Mouse (Mus musculus): Measurements from ENCODE around the gene Ifnb1. TPM values are rescaled to one million over a fixed set of nuclear protein-coding genes. Genes with fewer than 3 reads are reported as not detected.

The Ifnb1 gene
- total RNA-seq, 2 experiments from 2014 or later: not detected

GRCm38 (mm10) chr4:88501247-88501646 is 21.3 kb downstream of the Ifnb1 start:
- DNase-seq: no peak

- peak; percentile 29 for DNase-seq
Measured at GRCm38 (mm10) chr4:88496321-88497018, 26.1 kb downstream of the Ifnb1 start.

- no peak for DNase-seq
Measured at GRCm38 (mm10) chr4:88489622-88490021, 33.0 kb downstream of the Ifnb1 start.

GRCm38 (mm10) chr4:88488107-88488506 is 34.5 kb downstream of the Ifnb1 start:
- no peak for DNase-seq

- no peak for DNase-seq
Measured at GRCm38 (mm10) chr4:88480130-88480529, 42.4 kb downstream of the Ifnb1 start.

- no peak for DNase-seq
Measured at GRCm38 (mm10) chr4:88478809-88479186, 43.8 kb downstream of the Ifnb1 start.

GRCm38 (mm10) chr4:88478177-88478808 is 44.3 kb downstream of the Ifnb1 start:
- DNase-seq: no peak

GRCm38 (mm10) chr4:88476511-88477210 is 45.9 kb downstream of the Ifnb1 start:
- peak; percentile 37 for DNase-seq

- no peak for DNase-seq
Measured at GRCm38 (mm10) chr4:88476084-88476483, 46.5 kb downstream of the Ifnb1 start.

Other genes with a start within 250 kb of the Ifnb1 start
- 1 to 10 TPM; 4.7 to 4.8 TPM for gene Hacd4, start 83.8 kb downstream of the Ifnb1 start, total RNA-seq (2021)
- not detected for gene Ifna15, start 35.5 kb upstream of the Ifnb1 start, total RNA-seq (2021)
- gene Ifna14, start 49.0 kb upstream of the Ifnb1 start, total RNA-seq (2021): not detected
- gene Ifna9, start 69.6 kb upstream of the Ifnb1 start, total RNA-seq (2021): not detected
- gene Ifna12, start 80.6 kb upstream of the Ifnb1 start, total RNA-seq (2021): not detected
- gene C87499, start 111.6 kb upstream of the Ifnb1 start, total RNA-seq (2021): not detected
- not detected for gene Ifna13, start 121.7 kb upstream of the Ifnb1 start, total RNA-seq (2021)
- gene Ifna16, start 154.2 kb upstream of the Ifnb1 start, total RNA-seq (2021): not detected
- gene Ifna2, start 161.1 kb upstream of the Ifnb1 start, total RNA-seq (2021): not detected
- gene Ifnab, start 168.6 kb upstream of the Ifnb1 start, total RNA-seq (2021): not detected
- under 1 TPM; 0.36 to 0.52 TPM for gene Gm26566, start 199.0 kb upstream of the Ifnb1 start, total RNA-seq (2021)
- 10 to 100 TPM; 89.6 to 91.9 TPM for gene Klhl9, start 199.7 kb upstream of the Ifnb1 start, total RNA-seq (2021)
- gene Gm13271, start 232.1 kb upstream of the Ifnb1 start, total RNA-seq (2021): not detected
- not detected for gene Gm13283, start 237.3 kb upstream of the Ifnb1 start, total RNA-seq (2021)